Mouse (Mus musculus) lung, postnatal 14 days (tissue): ENCODE data around the gene Tcerg1l.

Source experiments
- DNase-seq: peaks from one replicate; pipeline ENCODE4 v3.0.0; 2021

Gene Tcerg1l

GRCm38 (mm10) chr7:138215177-138215830 is 182.2 kb downstream of the Tcerg1l start:
- no peak for DNase-seq

- DNase-seq: no peak
Observed at GRCm38 (mm10) chr7:138214710-138215109, 182.8 kb downstream of the Tcerg1l start.

GRCm38 (mm10) chr7:138209769-138210168 is 187.8 kb downstream of the Tcerg1l start:
- no peak for DNase-seq

GRCm38 (mm10) chr7:138205124-138205523 is 192.4 kb downstream of the Tcerg1l start:
- no peak for DNase-seq

GRCm38 (mm10) chr7:138202162-138202832 is 195.2 kb downstream of the Tcerg1l start:
- DNase-seq: peak; percentile 20

GRCm38 (mm10) chr7:138199333-138200058 is 198.0 kb downstream of the Tcerg1l start:
- no peak for DNase-seq

- no peak for DNase-seq
Observed at GRCm38 (mm10) chr7:138196139-138196538, 201.4 kb downstream of the Tcerg1l start.

GRCm38 (mm10) chr7:138184197-138184596 is 213.3 kb downstream of the Tcerg1l start:
- no peak for DNase-seq

GRCm38 (mm10) chr7:138182216-138182615 is 215.3 kb downstream of the Tcerg1l start:
- DNase-seq: no peak

- DNase-seq: no peak
Observed at GRCm38 (mm10) chr7:138178617-138179016, 218.9 kb downstream of the Tcerg1l start.

- DNase-seq: peak; percentile 68
Observed at GRCm38 (mm10) chr7:138176026-138176425, 221.5 kb downstream of the Tcerg1l start.

GRCm38 (mm10) chr7:138170389-138170788 is 227.1 kb downstream of the Tcerg1l start:
- DNase-seq: no peak
